Mouse (Mus musculus) kidney, embryonic 14.5 days (tissue): ENCODE data around the gene Ddo. TPM values are rescaled to one million over a fixed set of nuclear protein-coding genes. Genes with fewer than 3 reads are reported as not detected.

ENCODE experiments used
- ATAC-seq: fragments of 200-750 bp; cut with Nextera tagmentation; 2 replicates; pipeline ENCODE4 v1.8.0; 2017; ENCODE audit warnings: moderate number of reproducible peaks, mild to moderate bottlenecking, moderate TSS enrichment, moderate library complexity; ENCODE audit not compliant: low FRiP score, low TSS enrichment
- H3K27ac ChIP-seq: fragments of 300-500 bp; sonication (generic); 2 replicates; pipeline ENCODE4 v1.5.1; 2014; ENCODE audit warnings: low read depth, mild to moderate bottlenecking, low read length, moderate library complexity, mixed read lengths
- H3K27me3 ChIP-seq: fragments of 300-500 bp; sonication (generic); 2 replicates; pipeline ENCODE4 v1.6.1; 2014; ENCODE audit warnings: mild to moderate bottlenecking, low read length; ENCODE audit not compliant: control insufficient read depth, insufficient read depth
- H3K36me3 ChIP-seq: fragments of 300-500 bp; sonication (generic); 2 replicates; pipeline ENCODE4 v1.6.1; 2014; ENCODE audit warnings: low read length, mixed read lengths; ENCODE audit not compliant: control insufficient read depth, insufficient read depth
- H3K4me1 ChIP-seq: fragments of 300-500 bp; sonication (generic); 2 replicates; pipeline ENCODE4 v1.6.1; 2014; ENCODE audit warnings: low read length, mixed read lengths; ENCODE audit not compliant: control insufficient read depth, insufficient read depth
- H3K4me2 ChIP-seq: fragments of 300-500 bp; sonication (generic); replicated peaks from 2 replicates; pipeline ENCODE4 v1.6.1; 2014; ENCODE audit warnings: low read depth, mild to moderate bottlenecking, low read length
- H3K4me3 ChIP-seq: fragments of 300-500 bp; sonication (generic); 2 replicates; pipeline ENCODE4 v1.5.1; 2014; ENCODE audit warnings: mild to moderate bottlenecking, low read length
- H3K9ac ChIP-seq: fragments of 300-500 bp; sonication (generic); 2 replicates; pipeline ENCODE4 v1.6.1; 2014; ENCODE audit warnings: low read depth, mild to moderate bottlenecking, low read length, moderate library complexity
- H3K9me3 ChIP-seq: fragments of 300-500 bp; sonication (generic); 2 replicates; pipeline ENCODE4 v1.6.1; 2016; ENCODE audit warnings: low read length; ENCODE audit not compliant: control insufficient read depth
- WGBS: fragments of 180-500 bp; shearing (Covaris S2); extraction: QIAGEN DNeasy Blood & Tissue Kit; methylation state at CpG from one replicate; pipeline ENCODE4 v1.1.7; 2014; 5-methylcytosine and 5-hydroxymethylcytosine counted together
- polyA plus RNA-seq: library from polyadenylated mRNA; unstranded; fragments of >200 nt; fragmentation: Nextera tagmentation; extraction: Ambion mirVana; gene quantifications from 2 replicates; pipeline ENCODE4 v1.2.1, GENCODE M21; 2014

Ddo gene
- polyA plus RNA-seq, 1 experiment from 2014 or later, result 0.20 TPM

GRCm38 (mm10) chr10:40687407-40687806 is 57.6 kb downstream of the Ddo start:
- Histone ChIP-seq H3K9me3 (no peaks in the 10 kb centered on the region), H3K4me1 (no peaks in the 10 kb centered on the region), H3K4me2 (no peak overlapping the region), H3K27ac (no peak overlapping the region), H3K36me3 (no peaks in the 10 kb centered on the region), H3K27me3 (no peaks in the 10 kb centered on the region), H3K9ac (no peak overlapping the region), H3K4me3 (no peak overlapping the region)
- 73% methylated on average over 2 of the region's 2 CpGs for whole genome bisulfite sequencing
- no peak for ATAC-seq

DNA sequence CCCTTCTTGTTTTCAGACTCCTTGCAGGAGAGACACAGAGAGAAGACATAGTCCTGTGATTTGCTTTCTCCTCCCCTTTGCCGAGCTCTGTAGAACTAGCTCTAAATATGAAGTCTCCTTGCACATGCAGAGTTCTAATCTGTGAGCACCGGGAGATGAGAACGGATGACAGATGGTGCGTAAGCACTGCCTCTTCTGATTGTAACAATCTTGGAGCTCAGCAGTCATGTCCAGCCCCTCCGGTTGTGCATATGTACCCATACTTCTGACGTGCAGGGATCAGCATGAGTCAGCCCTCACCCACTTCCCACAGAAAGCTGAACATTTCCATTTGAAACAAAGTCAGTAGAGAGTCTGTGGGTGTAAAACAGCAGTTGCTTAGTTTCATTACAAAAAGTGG is 58.5 kb downstream of the Ddo start:
- WGBS, result 90% methylated on average over 6 of the region's 6 CpGs
- H3K9me3 ChIP-seq, result no peaks in the 10 kb centered on the region

GRCm38 (mm10) chr10:40688873-40689272 is 59.1 kb downstream of the Ddo start:
- Histone ChIP-seq H3K36me3 (no peaks in the 10 kb centered on the region), H3K27ac (no peak overlapping the region), H3K9me3 (no peaks in the 10 kb centered on the region), H3K9ac (no peak overlapping the region), H3K4me3 (no peak overlapping the region), H3K4me2 (no peak overlapping the region), H3K27me3 (no peaks in the 10 kb centered on the region), H3K4me1 (no peaks in the 10 kb centered on the region)
- no peak for ATAC-seq
- WGBS, result 61% methylated on average over 1 of the region's 1 CpGs

More for the DNA sequence above, 58.5 kb downstream of the Ddo start:
- Histone ChIP-seq H3K4me1 (no peaks in the 10 kb centered on the region), H3K4me3 (no peak overlapping the region), H3K36me3 (no peaks in the 10 kb centered on the region), H3K4me2 (no peak overlapping the region), H3K27ac (no peak overlapping the region), H3K9ac (no peak overlapping the region), H3K27me3 (no peaks in the 10 kb centered on the region)
- no peak for ATAC-seq

GRCm38 (mm10) chr10:40698652-40699051 is 68.8 kb downstream of the Ddo start:
- Histone ChIP-seq H3K4me2 (no peak overlapping the region), H3K9me3 (no peaks in the 10 kb centered on the region), H3K27me3 (no peaks in the 10 kb centered on the region), H3K4me3 (no peak overlapping the region), H3K9ac (no peak overlapping the region), H3K27ac (no peak overlapping the region), H3K36me3 (no peaks in the 10 kb centered on the region), H3K4me1 (no peaks in the 10 kb centered on the region)
- 55% methylated on average over 4 of the region's 4 CpGs for WGBS
- ATAC-seq, result no peak

DNA sequence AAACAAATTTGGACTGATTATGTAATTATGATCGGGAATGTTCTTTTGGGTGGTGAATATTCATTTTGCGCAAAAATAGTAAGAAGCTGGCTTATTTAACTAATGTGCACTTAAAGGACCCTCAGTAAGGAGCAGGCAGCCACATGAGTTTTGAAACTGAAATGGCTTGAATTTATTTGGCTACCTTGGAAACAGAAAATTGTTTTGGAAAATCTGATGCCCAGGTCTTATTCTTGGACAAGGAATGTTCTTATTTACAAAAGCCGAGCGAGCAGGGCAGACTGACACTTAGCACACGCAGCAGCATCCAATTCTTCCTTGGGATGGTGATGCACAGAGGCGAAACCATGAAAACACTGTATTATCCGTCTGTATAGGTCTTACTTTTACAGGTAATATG is 81.3 kb downstream of the Ddo start:
- 91% methylated on average over 7 of the region's 7 CpGs for WGBS
- ATAC-seq, result no peak
- Histone ChIP-seq H3K4me1 (0 out of 2 replicates have a peak, but pooled peaks cover 6% of the 10 kb centered on the region), H3K36me3 (no peaks in the 10 kb centered on the region), H3K4me3 (no peak overlapping the region), H3K27me3 (no peaks in the 10 kb centered on the region), H3K9me3 (no peaks in the 10 kb centered on the region), H3K9ac (no peak overlapping the region), H3K4me2 (no peak overlapping the region), H3K27ac (no peak overlapping the region)

- 25% methylated on average over 9 of the region's 9 CpGs for WGBS
- Histone ChIP-seq H3K9me3 (no peaks in the 10 kb centered on the region), H3K27me3 (no peaks in the 10 kb centered on the region), H3K27ac (peak overlapping the region; percentile 11; the same call in 1 of the 2 replicates), H3K9ac (no peak overlapping the region), H3K36me3 (no peaks in the 10 kb centered on the region), H3K4me2 (no peak overlapping the region), H3K4me3 (no peak overlapping the region), H3K4me1 (0 out of 2 replicates have a peak, but pooled peaks cover 6% of the 10 kb centered on the region)
- peak; percentile 90 for ATAC-seq
Observed at GRCm38 (mm10) chr10:40713018-40713608, 83.3 kb downstream of the Ddo start.

- no peaks in the 10 kb centered on the region for H3K27me3 ChIP-seq
- no peak overlapping the region for H3K9ac ChIP-seq
- H3K4me1 ChIP-seq, result 0 out of 2 replicates have a peak, but pooled peaks cover 6% of the 10 kb centered on the region
- H3K4me3 ChIP-seq, result no peak overlapping the region
- no peak overlapping the region for H3K27ac ChIP-seq
- no peaks in the 10 kb centered on the region for H3K9me3 ChIP-seq
- no peak overlapping the region for H3K4me2 ChIP-seq
- 89% methylated on average over 9 of the region's 9 CpGs for WGBS
- no peaks in the 10 kb centered on the region for H3K36me3 ChIP-seq
- ATAC-seq, result no peak
Observed at GRCm38 (mm10) chr10:40713829-40714228, 84.0 kb downstream of the Ddo start.

DNA sequence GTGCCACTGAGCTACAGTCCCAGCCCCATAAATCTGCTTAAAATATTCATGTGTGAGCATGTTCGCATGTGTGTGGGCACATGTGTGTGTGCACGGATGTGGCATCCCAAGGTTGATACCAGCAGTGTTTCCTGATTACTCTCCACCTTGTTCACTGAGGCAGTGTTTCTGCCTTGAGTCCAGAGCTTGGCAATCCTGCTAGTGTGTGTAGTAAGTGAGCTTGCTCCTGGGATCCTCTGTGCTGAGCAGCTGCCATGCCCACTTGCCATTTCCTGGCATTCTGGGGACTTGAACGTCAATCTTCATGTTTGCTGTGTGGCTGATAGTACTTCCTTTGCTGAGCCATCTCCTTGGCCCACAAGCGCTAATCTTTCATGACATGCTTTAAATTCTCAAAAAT is 85.3 kb downstream of the Ddo start:
- H3K4me2 ChIP-seq, result no peak overlapping the region
- ATAC-seq, result no peak
- H3K36me3 ChIP-seq, result no peaks in the 10 kb centered on the region
- H3K27ac ChIP-seq, result no peak overlapping the region
- no peaks in the 10 kb centered on the region for H3K9me3 ChIP-seq
- H3K9ac ChIP-seq, result no peak overlapping the region
- 90% methylated on average over 4 of the region's 4 CpGs for WGBS
- 0 out of 2 replicates have a peak, but pooled peaks cover 6% of the 10 kb centered on the region for H3K4me1 ChIP-seq
- H3K27me3 ChIP-seq, result no peaks in the 10 kb centered on the region
- no peak overlapping the region for H3K4me3 ChIP-seq

- H3K27ac ChIP-seq, result no peak overlapping the region
- no peak for ATAC-seq
- H3K4me3 ChIP-seq, result no peak overlapping the region
- no peak overlapping the region for H3K4me2 ChIP-seq
- no peaks in the 10 kb centered on the region for H3K27me3 ChIP-seq
- H3K4me1 ChIP-seq, result 0 out of 2 replicates have a peak, but pooled peaks cover 6% of the 10 kb centered on the region
- H3K9ac ChIP-seq, result no peak overlapping the region
- H3K9me3 ChIP-seq, result no peaks in the 10 kb centered on the region
- 54% methylated on average over 8 of the region's 8 CpGs for WGBS
- H3K36me3 ChIP-seq, result no peaks in the 10 kb centered on the region
Observed at GRCm38 (mm10) chr10:40716296-40716695, 86.5 kb downstream of the Ddo start.
